Mouse (Mus musculus) liver, embryonic 12.5 days (tissue): ENCODE measurements around the gene Asrgl1. TPM values are rescaled to one million over a fixed set of nuclear protein-coding genes. Genes with fewer than 3 reads are reported as not detected.
"Not testable (repeated sequence)": the region's sequence is repeated elsewhere in the genome, so short reads cannot be mapped to it uniquely, and the experiment has no call there.

ENCODE experiments used
- ATAC-seq: fragments of 200-750 bp; cut with Nextera tagmentation; 2 replicates; pipeline ENCODE4 v1.8.0; 2017; ENCODE audit warnings: moderate number of reproducible peaks, mild to moderate bottlenecking, moderate library complexity
- H3K27ac ChIP-seq: fragments of 300-500 bp; sonication (generic); 2 replicates; pipeline ENCODE4 v1.5.1; 2016; ENCODE audit warnings: mild to moderate bottlenecking
- H3K27me3 ChIP-seq: fragments of 300-500 bp; sonication (generic); replicated peaks from 2 replicates; pipeline ENCODE4 v1.6.1; 2016; ENCODE audit warnings: mild to moderate bottlenecking, moderate library complexity
- H3K36me3 ChIP-seq: fragments of 300-500 bp; sonication (generic); 2 replicates; pipeline ENCODE4 v1.6.1; 2016; ENCODE audit warnings: mild to moderate bottlenecking, moderate library complexity
- H3K4me1 ChIP-seq: fragments of 300-500 bp; sonication (generic); 2 replicates; pipeline ENCODE4 v1.6.1; 2016
- H3K4me2 ChIP-seq: fragments of 300-500 bp; sonication (generic); 2 replicates; pipeline ENCODE4 v1.6.1; 2016; ENCODE audit warnings: mild to moderate bottlenecking, moderate library complexity
- H3K4me3 ChIP-seq: fragments of 300-500 bp; sonication (generic); 2 replicates; pipeline ENCODE4 v1.5.1; 2016; ENCODE audit warnings: mild to moderate bottlenecking, moderate library complexity
- H3K9ac ChIP-seq: fragments of 300-500 bp; sonication (generic); 2 replicates; pipeline ENCODE4 v1.6.1; 2016; ENCODE audit warnings: mild to moderate bottlenecking, moderate library complexity
- H3K9me3 ChIP-seq: fragments of 300-500 bp; sonication (generic); replicated peaks from 2 replicates; pipeline ENCODE4 v1.6.1; 2016; ENCODE audit warnings: mild to moderate bottlenecking, moderate library complexity
- WGBS: fragments of 180-500 bp; shearing (Covaris S2); methylation state at CpG from one replicate; pipeline ENCODE4 v1.1.7; 2016; ENCODE audit not compliant: insufficient replicate concordance; 5-methylcytosine and 5-hydroxymethylcytosine counted together
- polyA plus RNA-seq: library from polyadenylated mRNA; unstranded; fragments of >200 nt; fragmentation: Nextera tagmentation; extraction: Ambion mirVana; gene quantifications from 2 replicates; pipeline ENCODE4 v1.2.1, GENCODE M21; 2016

Asrgl1 gene
- polyA plus RNA-seq, 1 experiment from 2014 or later: 13.2 TPM

- Histone ChIP-seq H3K27ac (no peak overlapping the region), H3K4me1 (no peaks in the 10 kb centered on the region), H3K36me3 (no peaks in the 10 kb centered on the region), H3K9ac (no peak overlapping the region), H3K4me3 (no peak overlapping the region), H3K4me2 (no peak overlapping the region), H3K27me3 (no peaks in the 10 kb centered on the region; the same call in 1 of the 2 replicates), H3K9me3 (no peaks in the 10 kb centered on the region)
- 67% methylated on average over 17 of the region's 17 CpGs for WGBS
- ATAC-seq: no peak
Measured at GRCm38 (mm10) chr19:9100297-9101061, 35.0 kb downstream of the Asrgl1 start.

- no peaks in the 10 kb centered on the region for H3K4me1 ChIP-seq
- no peak overlapping the region for H3K27ac ChIP-seq
- WGBS: 79% methylated on average over 8 of the region's 8 CpGs
- H3K27me3 ChIP-seq: no peaks in the 10 kb centered on the region; the same call in 1 of the 2 replicates
- H3K9me3 ChIP-seq: no peaks in the 10 kb centered on the region
- H3K4me2 ChIP-seq: no peak overlapping the region
- H3K36me3 ChIP-seq: no peaks in the 10 kb centered on the region
- no peak overlapping the region for H3K9ac ChIP-seq
- ATAC-seq: no peak
- H3K4me3 ChIP-seq: no peak overlapping the region
Measured at GRCm38 (mm10) chr19:9099751-9100150, 35.7 kb downstream of the Asrgl1 start.

- H3K9me3 ChIP-seq: no peaks in the 10 kb centered on the region
- H3K36me3 ChIP-seq: no peaks in the 10 kb centered on the region
- H3K9ac ChIP-seq: no peak overlapping the region
- 77% methylated on average over 13 of the region's 13 CpGs for WGBS
- no peak overlapping the region for H3K4me2 ChIP-seq
- H3K4me1 ChIP-seq: no peaks in the 10 kb centered on the region
- H3K27ac ChIP-seq: no peak overlapping the region
- no peaks in the 10 kb centered on the region; the same call in 1 of the 2 replicates for H3K27me3 ChIP-seq
- ATAC-seq: no peak
- H3K4me3 ChIP-seq: no peak overlapping the region
Measured at GRCm38 (mm10) chr19:9097441-9097840, 38.0 kb downstream of the Asrgl1 start.

- Histone ChIP-seq H3K9ac (no peak overlapping the region), H3K27ac (no peak overlapping the region), H3K4me3 (no peak overlapping the region), H3K9me3 (no peaks in the 10 kb centered on the region), H3K4me2 (no peak overlapping the region), H3K36me3 (no peaks in the 10 kb centered on the region), H3K4me1 (no peaks in the 10 kb centered on the region), H3K27me3 (no peaks in the 10 kb centered on the region)
- ATAC-seq: no peak
- WGBS: 60% methylated on average over 5 of the region's 5 CpGs
Measured at GRCm38 (mm10) chr19:9095111-9095510, 40.3 kb downstream of the Asrgl1 start.

- Histone ChIP-seq H3K9ac (no peak overlapping the region), H3K4me1 (no peaks in the 10 kb centered on the region), H3K4me3 (no peak overlapping the region), H3K4me2 (no peak overlapping the region), H3K36me3 (no peaks in the 10 kb centered on the region), H3K9me3 (no peaks in the 10 kb centered on the region), H3K27me3 (0 out of 2 replicates have a peak, but pooled peaks cover 4% of the 10 kb centered on the region), H3K27ac (no peak overlapping the region)
- ATAC-seq: no peak
- 48% methylated on average over 2 of the region's 2 CpGs for WGBS
Measured at GRCm38 (mm10) chr19:9090709-9091108, 44.7 kb downstream of the Asrgl1 start.

- no peak overlapping the region for H3K27ac ChIP-seq
- WGBS: 47% methylated on average over 4 of the region's 4 CpGs
Measured at GRCm38 (mm10) chr19:9090191-9090590, 45.2 kb downstream of the Asrgl1 start.

GRCm38 (mm10) chr19:9087821-9088220 is 47.6 kb downstream of the Asrgl1 start, which contains the start of gene Scgb1a1:
Scgb1a1 (minus strand) TSS chr19:9087958.
- 65% methylated on average over 4 of the region's 4 CpGs for WGBS
- Histone ChIP-seq H3K36me3 (no peaks in the 10 kb centered on the region), H3K9me3 (no peaks in the 10 kb centered on the region), H3K4me2 (no peak within 1 kb of the TSS), H3K4me3 (no peak within 1 kb of the TSS), H3K9ac (no peak within 1 kb of the TSS), H3K27ac (no peak within 1 kb of the TSS), H3K27me3 (0 out of 2 replicates have a peak, but pooled peaks cover 4% of the 10 kb centered on the region), H3K4me1 (peaks cover under 1% of the 10 kb centered on the region; the same call in 1 of the 2 replicates)
- ATAC-seq: no peak

More at GRCm38 (mm10) chr19:9090191-9090590, 45.2 kb downstream of the Asrgl1 start:
- H3K36me3 ChIP-seq: no peaks in the 10 kb centered on the region
- no peaks in the 10 kb centered on the region for H3K9me3 ChIP-seq
- no peak overlapping the region for H3K4me3 ChIP-seq
- no peak overlapping the region for H3K9ac ChIP-seq
- 0 out of 2 replicates have a peak, but pooled peaks cover 4% of the 10 kb centered on the region for H3K27me3 ChIP-seq
- no peak overlapping the region for H3K4me2 ChIP-seq
- no peak for ATAC-seq
- H3K4me1 ChIP-seq: no peaks in the 10 kb centered on the region

GRCm38 (mm10) chr19:9083892-9084291 is 51.5 kb downstream of the Asrgl1 start:
- not testable (repeated sequence) for H3K27me3 ChIP-seq, ATAC-seq, H3K27ac ChIP-seq, H3K4me1 ChIP-seq, H3K4me2 ChIP-seq, H3K4me3 ChIP-seq, H3K36me3 ChIP-seq, H3K9ac ChIP-seq, H3K9me3 ChIP-seq
- 17% methylated on average over 2 of the region's 2 CpGs for WGBS

- peaks cover 9% of the 10 kb centered on the region; the same call in 1 of the 2 replicates for H3K4me1 ChIP-seq
- H3K9ac ChIP-seq: no peak overlapping the region
- no peak overlapping the region for H3K27ac ChIP-seq
- H3K9me3 ChIP-seq: no peaks in the 10 kb centered on the region
- H3K4me3 ChIP-seq: no peak overlapping the region
- 77% methylated on average over 2 of the region's 2 CpGs for WGBS
- H3K36me3 ChIP-seq: no peaks in the 10 kb centered on the region
- no peak for ATAC-seq
- H3K27me3 ChIP-seq: 0 out of 2 replicates have a peak, but pooled peaks cover 3% of the 10 kb centered on the region
- no peak overlapping the region for H3K4me2 ChIP-seq
Measured at GRCm38 (mm10) chr19:9083010-9083355, 52.5 kb downstream of the Asrgl1 start.

GRCm38 (mm10) chr19:9082191-9083009 is 53.0 kb downstream of the Asrgl1 start:
- Histone ChIP-seq H3K4me2 (peak overlapping the region; percentile 41), H3K9me3 (no peaks in the 10 kb centered on the region), H3K27ac (no peak overlapping the region), H3K27me3 (no peaks in the 10 kb centered on the region), H3K4me3 (no peak overlapping the region), H3K9ac (no peak overlapping the region), H3K36me3 (no peaks in the 10 kb centered on the region), H3K4me1 (peaks cover 9% of the 10 kb centered on the region; the same call in 1 of the 2 replicates)
- WGBS: 18% methylated on average over 23 of the region's 23 CpGs
- ATAC-seq: peak; percentile 80

- Histone ChIP-seq H3K36me3 (no peaks in the 10 kb centered on the region), H3K9me3 (no peaks in the 10 kb centered on the region), H3K27me3 (no peaks in the 10 kb centered on the region), H3K9ac (no peak overlapping the region), H3K4me1 (peaks cover 9% of the 10 kb centered on the region; the same call in 1 of the 2 replicates), H3K27ac (no peak overlapping the region), H3K4me3 (no peak overlapping the region), H3K4me2 (no peak overlapping the region)
- no peak for ATAC-seq
- 77% methylated on average over 14 of the region's 14 CpGs for WGBS
Measured at GRCm38 (mm10) chr19:9081311-9082190, 53.9 kb downstream of the Asrgl1 start.
